Mouse (Mus musculus): ENCODE results near the gene Kiss1r.

Kiss1r gene

GRCm38 (mm10) chr10:79965325-79965724, 48.6 kb downstream of the Kiss1r start:
- intact Hi-C loops (cut with DNase I): no loop called here

- intact Hi-C loops (cut with DNase I): no loop called here
Measured at GRCm38 (mm10) chr10:79966886-79967400, 50.2 kb downstream of the Kiss1r start.

- intact Hi-C loops (cut with DNase I): no loop called here
Measured at GRCm38 (mm10) chr10:79968181-79968580, 51.4 kb downstream of the Kiss1r start.

- intact Hi-C loops (cut with DNase I): no loop called here
Measured at GRCm38 (mm10) chr10:79969124-79969568, 52.4 kb downstream of the Kiss1r start.

- intact Hi-C loops (cut with DNase I): no loop called here
Measured at GRCm38 (mm10) chr10:79970415-79971182, 53.8 kb downstream of the Kiss1r start, which contains the start of gene Grin3b. TSS of gene Grin3b (plus strand) at chr10:79970715.

GRCm38 (mm10) chr10:79971183-79971497, 54.4 kb downstream of the Kiss1r start:
- intact Hi-C loops (cut with DNase I): no loop called here
